Comparison of ENCODE assay signal across 10 mouse cellular contexts in genomic region chr5:118386126-118386525, GRCm38 (mm10).
DNase-seq lines count a peak whose midpoint lies in the region; ATAC-seq and TF ChIP-seq lines count a peak whose summit lies in the region.
"Had no signal": no experiment of that assay in that cellular context is flagged by ENCODE, and none has a peak within 500 bp of the region (broad histone marks: within the 10 kb centered on the region; RNA-seq: fewer than 3 reads in every experiment).

No protein-coding gene starts in this region.

- 67% methylated on average over 4 of the region's 4 CpGs for WGBS in liver, adult 2 months

- H3K4me3 ChIP-seq in liver, adult 2 months (ENCODE audit: insufficient read depth, low read depth, low read length): no peak overlapping the region

- TF ChIP-seq POLR2A in liver, adult 2 months (IDR thresholded peaks at IDR 0.05; ENCODE audit: extremely low read depth, insufficient read depth, low read length): no peak

- H3K27ac ChIP-seq in liver, adult 2 months (replicated peaks; ENCODE audit: insufficient read depth, low read depth, low read length): no peak overlapping the region

- H3K4me1 ChIP-seq in liver, adult 2 months (ENCODE audit: control insufficient read depth, insufficient read depth, low read length): no peaks in the 10 kb centered on the region

- intact Hi-C loops in heart, postnatal 25 days (cut with DNase I): no loop called here
- intact Hi-C loops in left cerebral cortex, postnatal 4 days (cut with DNase I): no loop called here

- DNase-seq in liver, adult 2 months (ENCODE audit: extremely low read depth, low read depth, low spot score): peak; percentile 2
- DNase-seq in liver: no peak
- peak; percentile 77 for DNase-seq in gastrocnemius, adult 18-20 months (ENCODE audit: low spot score)
- DNase-seq in heart, postnatal 25 days (ENCODE audit: low spot score): peak; percentile 74
- DNase-seq in lung, postnatal 4 days: peak; percentile 49 to 77
- DNase-seq in cerebellum, postnatal 25 days: no peak
- DNase-seq in left cerebral cortex, postnatal 4 days: no peak
- DNase-seq: embryo, embryonic 11 days had no signal

- TF ChIP-seq CTCF in liver, adult 2 months (IDR thresholded peaks at IDR 0.05; ENCODE audit: low read depth, low read length): no peak

- peaks cover 7% of the 10 kb centered on the region; the same call in 1 of the 2 replicates for H3K27me3 ChIP-seq in liver, adult 2 months (ENCODE audit: control insufficient read depth, insufficient read depth, low read length)
- H3K27me3 ChIP-seq: Patski had no signal

- no peaks in the 10 kb centered on the region for H3K79me2 ChIP-seq in liver, adult 2 months (ENCODE audit: control insufficient read depth, insufficient read depth, low read length)

- no peak overlapping the region for H3K9ac ChIP-seq in liver, adult 2 months (ENCODE audit: low read depth, low read length)

- no peak for ATAC-seq in megakaryocyte progenitor cell, adult 5-6 weeks (replicated peaks; ENCODE audit: poor library complexity)
- ATAC-seq: Patski had no signal

- no peaks in the 10 kb centered on the region for H3K36me3 ChIP-seq in liver, adult 2 months (ENCODE audit: control insufficient read depth, insufficient read depth, low read length)

Comparison
In these comparisons a context has a peak if more than half of its experiments do, and no peak if none do; other contexts are left out.
1. DNase-seq: peak in liver, adult 2 months (single experiment), gastrocnemius, adult 18-20 months (single experiment), heart, postnatal 25 days (single experiment) and lung, postnatal 4 days (2 of 2); none in liver (single experiment), cerebellum, postnatal 25 days (0 of 2) and left cerebral cortex, postnatal 4 days (single experiment).